Mouse (Mus musculus): ENCODE data around the gene Lyzl4. TPM values are rescaled to one million over a fixed set of nuclear protein-coding genes. Genes with fewer than 3 reads are reported as not detected.

Lyzl4 gene
- total and polyA plus RNA-seq, 3 experiments, result not detected

DNA sequence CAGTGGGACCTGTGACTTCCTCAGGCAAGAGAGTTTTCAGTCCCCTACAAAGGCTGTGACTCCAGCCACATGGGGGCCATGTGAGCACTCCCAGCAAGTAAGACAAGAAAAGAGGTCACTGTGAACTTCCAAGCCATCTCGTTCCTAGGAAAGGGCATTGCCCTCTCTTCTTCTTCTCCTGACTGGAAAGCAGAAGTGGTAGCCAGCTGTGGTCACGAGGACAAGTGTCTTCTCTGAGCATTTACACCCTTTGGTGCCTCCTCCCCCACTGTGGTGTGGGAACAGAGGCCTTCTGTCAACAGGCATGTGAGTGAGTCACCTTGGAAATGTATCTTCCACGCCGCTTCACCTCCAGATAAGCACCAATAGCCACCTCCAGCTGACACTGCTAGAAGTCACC is 9.9 kb downstream of the Lyzl4 start:
- no peaks in the 10 kb centered on the region for H3K9me3 ChIP-seq (replicated peaks; ENCODE audit: insufficient read depth, low read length)
- no peaks in the 10 kb centered on the region for H3K4me1 ChIP-seq (ENCODE audit: control insufficient read depth in 1 of 2, insufficient read depth in 2 of 2, low read length in 2 of 2)
- DNase-seq (ENCODE audit: low read depth, low spot score), result peak; percentile 10
- H3K27ac ChIP-seq (ENCODE audit: control insufficient read depth, low read depth, low read length), result no peak overlapping the region
- H3K27me3 ChIP-seq (ENCODE audit: control insufficient read depth in 1 of 2, insufficient read depth in 2 of 2, low read length in 2 of 2), result no peaks in the 10 kb centered on the region; a peak in 1 of 4 replicates
- no peaks in the 10 kb centered on the region for H3K79me2 ChIP-seq (ENCODE audit: control insufficient read depth, insufficient read depth, low read length, poor library complexity)
- no peaks in the 10 kb centered on the region for H3K36me3 ChIP-seq (ENCODE audit: control insufficient read depth in 1 of 2, insufficient read depth in 2 of 2, low read length in 2 of 2)
- H3K9ac ChIP-seq (ENCODE audit: control insufficient read depth, low read depth, low read length, poor library complexity, severe bottlenecking), result no peak overlapping the region
- no peak overlapping the region for H3K4me3 ChIP-seq (ENCODE audit: control insufficient read depth in 1 of 2, insufficient read depth in 1 of 2, low read depth in 2 of 2, low read length in 2 of 2)
- no peak for TF ChIP-seq ZMIZ1 (IDR thresholded peaks at IDR 0.05; ENCODE audit: low read depth, low read length)
- no peak for TF ChIP-seq ETS1 (IDR thresholded peaks at IDR 0.05; ENCODE audit: low read depth, low read length)
- no peak for TF ChIP-seq BHLHE40 (IDR thresholded peaks at IDR 0.05; ENCODE audit: borderline replicate concordance, low read depth, low read length)
- TF ChIP-seq ZKSCAN1 (IDR thresholded peaks at IDR 0.05; ENCODE audit: low read depth, low read length), result no peak
- TF ChIP-seq GABPA (IDR thresholded peaks at IDR 0.05; ENCODE audit: low read depth, low read length), result no peak

DNA sequence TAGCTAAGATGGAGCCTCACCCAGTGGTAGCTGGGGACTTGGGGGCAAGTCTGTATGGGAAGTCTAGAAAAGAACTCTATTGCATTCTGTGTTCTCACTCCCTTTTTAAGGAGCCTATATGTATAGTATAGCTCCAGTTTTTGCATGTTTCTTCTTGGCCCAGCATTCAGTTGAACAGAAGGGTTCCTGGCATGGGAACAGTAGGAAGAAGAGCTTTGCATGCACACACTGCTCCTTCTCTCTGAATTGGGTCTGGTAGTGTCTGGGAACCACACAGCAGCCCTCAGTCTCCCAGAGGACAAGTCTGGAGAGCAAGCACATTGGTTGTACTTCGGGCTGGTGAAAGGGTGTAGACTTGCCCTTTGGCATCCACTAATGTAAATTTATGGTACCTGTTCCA is 11.3 kb downstream of the Lyzl4 start:
- Histone ChIP-seq H3K4me1 (ENCODE audit: control insufficient read depth in 1 of 2, insufficient read depth in 2 of 2, low read length in 2 of 2) (no peaks in the 10 kb centered on the region), H3K4me3 (ENCODE audit: control insufficient read depth in 1 of 2, insufficient read depth in 1 of 2, low read depth in 2 of 2, low read length in 2 of 2) (no peak overlapping the region), H3K36me3 (ENCODE audit: control insufficient read depth in 1 of 2, insufficient read depth in 2 of 2, low read length in 2 of 2) (no peaks in the 10 kb centered on the region), H3K27ac (ENCODE audit: control insufficient read depth, low read depth, low read length) (no peak overlapping the region), H3K9me3 (replicated peaks; ENCODE audit: insufficient read depth, low read length) (no peaks in the 10 kb centered on the region), H3K9ac (ENCODE audit: control insufficient read depth, low read depth, low read length, poor library complexity, severe bottlenecking) (no peak overlapping the region), H3K79me2 (ENCODE audit: control insufficient read depth, insufficient read depth, low read length, poor library complexity) (no peaks in the 10 kb centered on the region), H3K27me3 (ENCODE audit: control insufficient read depth in 1 of 2, insufficient read depth in 2 of 2, low read length in 2 of 2) (no peaks in the 10 kb centered on the region; a peak in 1 of 4 replicates)
- no peak for DNase-seq (ENCODE audit: low read depth, low spot score)
- no peak for TF ChIP-seq GABPA (IDR thresholded peaks at IDR 0.05; ENCODE audit: low read depth, low read length)
- no peak for TF ChIP-seq ETS1 (IDR thresholded peaks at IDR 0.05; ENCODE audit: low read depth, low read length)
- no peak for TF ChIP-seq MYB (IDR thresholded peaks at IDR 0.05; ENCODE audit: low read depth, low read length)

DNA sequence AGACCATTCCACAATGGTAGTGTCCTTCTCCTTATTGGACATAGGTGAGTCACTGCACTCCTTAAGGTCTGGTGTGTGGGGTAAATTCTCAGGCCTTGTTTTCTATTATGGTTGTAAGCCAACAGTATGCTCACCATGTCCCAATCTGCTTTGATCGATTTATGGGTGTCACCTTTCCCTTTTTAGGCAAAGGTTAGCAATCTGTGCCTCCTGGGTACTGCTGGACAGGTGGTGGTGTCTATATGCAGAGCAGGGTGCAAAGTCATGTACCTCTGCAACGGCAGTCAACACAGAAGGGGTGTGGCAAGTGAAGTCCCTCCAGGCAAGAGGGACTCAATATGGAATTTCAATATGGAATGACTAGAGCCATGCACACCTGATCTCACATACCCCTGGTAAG is 17.0 kb downstream of the Lyzl4 start:
- no peak for TF ChIP-seq TCF12 (IDR thresholded peaks at IDR 0.05; ENCODE audit: low read depth, low read length)
- TF ChIP-seq NRF1 (IDR thresholded peaks at IDR 0.05; ENCODE audit: insufficient read depth, low read depth, low read length, poor library complexity, severe bottlenecking), result no peak
- no peak for TF ChIP-seq MAX (IDR thresholded peaks at IDR 0.05; ENCODE audit: low read length)
- TF ChIP-seq ZNF384 (IDR thresholded peaks at IDR 0.05; ENCODE audit: low read depth, low read length), result no peak
- TF ChIP-seq BHLHE40 (IDR thresholded peaks at IDR 0.05; ENCODE audit: borderline replicate concordance, low read depth, low read length), result no peak
- no peak for TF ChIP-seq ZMIZ1 (IDR thresholded peaks at IDR 0.05; ENCODE audit: low read depth, low read length)
- no peak for TF ChIP-seq POLR2AphosphoS2 (IDR thresholded peaks at IDR 0.05; ENCODE audit: low read length)
- TF ChIP-seq SIN3A (IDR thresholded peaks at IDR 0.05; ENCODE audit: low read length), result no peak
- no peak for TF ChIP-seq GATA1 (IDR thresholded peaks at IDR 0.05; ENCODE audit: low read depth, low read length)
- H3K4me3 ChIP-seq (ENCODE audit: control insufficient read depth in 1 of 2, insufficient read depth in 1 of 2, low read depth in 2 of 2, low read length in 2 of 2), result no peak overlapping the region
- no peak overlapping the region for H3K9ac ChIP-seq (ENCODE audit: control insufficient read depth, low read depth, low read length, poor library complexity, severe bottlenecking)
- H3K36me3 ChIP-seq (ENCODE audit: control insufficient read depth in 1 of 2, insufficient read depth in 2 of 2, low read length in 2 of 2), result no peaks in the 10 kb centered on the region
- H3K27ac ChIP-seq (ENCODE audit: control insufficient read depth, low read depth, low read length), result no peak overlapping the region
- H3K27me3 ChIP-seq (ENCODE audit: control insufficient read depth in 1 of 2, insufficient read depth in 2 of 2, low read length in 2 of 2), result no peaks in the 10 kb centered on the region; a peak in 1 of 4 replicates
- H3K9me3 ChIP-seq (replicated peaks; ENCODE audit: insufficient read depth, low read length), result no peaks in the 10 kb centered on the region
- H3K4me1 ChIP-seq (ENCODE audit: control insufficient read depth in 1 of 2, insufficient read depth in 2 of 2, low read length in 2 of 2), result no peaks in the 10 kb centered on the region
- no peaks in the 10 kb centered on the region for H3K79me2 ChIP-seq (ENCODE audit: control insufficient read depth, insufficient read depth, low read length, poor library complexity)
- no peak for DNase-seq (ENCODE audit: low read depth, low spot score)
